Mouse (Mus musculus) testis, adult 2 months (tissue): ENCODE results near the gene Glrx2. TPM values are rescaled to one million over a fixed set of nuclear protein-coding genes. Genes with fewer than 3 reads are reported as not detected.

ENCODE experiments used
- H3K27ac ChIP-seq: fragments of 200-500 bp; 2 replicates; pipeline ENCODE4 v1.5.1; 2012; ENCODE audit warnings: low read depth, low read length; ENCODE audit not compliant: control insufficient read depth, insufficient read depth
- H3K27me3 ChIP-seq: fragments of 200-500 bp; 2 replicates; pipeline ENCODE4 v1.6.1; 2012; ENCODE audit warnings: mild to moderate bottlenecking, low read length, moderate library complexity; ENCODE audit not compliant: control insufficient read depth, insufficient read depth
- H3K36me3 ChIP-seq: fragments of 200-500 bp; 2 replicates; pipeline ENCODE4 v1.6.1; 2012; ENCODE audit warnings: mild to moderate bottlenecking, low read length; ENCODE audit not compliant: control insufficient read depth, insufficient read depth
- H3K4me1 ChIP-seq: fragments of 200-500 bp; 2 replicates; pipeline ENCODE4 v1.6.1; 2012; ENCODE audit warnings: low read length; ENCODE audit not compliant: control insufficient read depth, insufficient read depth
- H3K4me3 ChIP-seq: fragments of 200-500 bp; 2 replicates; pipeline ENCODE4 v1.5.1; 2012; ENCODE audit warnings: low read depth, mild to moderate bottlenecking, low read length, moderate library complexity, mixed read lengths; ENCODE audit not compliant: control insufficient read depth
- CTCF ChIP-seq: fragments of 200-500 bp; IDR thresholded peaks from 2 replicates; pipeline ENCODE4 v1.5.1; 2012; ENCODE audit warnings: low read depth, mild to moderate bottlenecking, inconsistent platforms, low read length, moderate library complexity; ENCODE audit not compliant: control insufficient read depth, insufficient read depth, insufficient replicate concordance
- POLR2A ChIP-seq: fragments of 200-500 bp; IDR thresholded peaks from 2 replicates; pipeline ENCODE4 v1.6.1; 2012; ENCODE audit warnings: low read depth, mild to moderate bottlenecking, inconsistent platforms, low read length, moderate library complexity; ENCODE audit not compliant: control insufficient read depth
- polyA plus RNA-seq: library from polyadenylated mRNA; depleted of rRNA; stranded (reverse); fragments of >200 nt; gene quantifications from 2 replicates; pipeline ENCODE4 v1.2.3, GENCODE M21; 2012; rRNA removed

Gene Glrx2
- polyA plus RNA-seq, 1 experiment, result 102 TPM

- Histone ChIP-seq H3K27me3 (no peaks in the 10 kb centered on the region), H3K27ac (peak within 1 kb of the TSS; percentile 27), H3K4me3 (peak within 1 kb of the TSS; percentile 98), H3K36me3 (no peaks in the 10 kb centered on the region), H3K4me1 (no peaks in the 10 kb centered on the region; the same call in 1 of the 2 replicates)
- TF ChIP-seq POLR2A (peak; percentile 85), CTCF (peak; percentile 86)
Observed at GRCm38 (mm10) chr1:143776446-143777411, 60.6 kb downstream of the Glrx2 start, which contains the start of the genes Trove2 and Uchl5. Gene Trove2 (minus strand): TSS chr1:143777068. Gene Uchl5 (plus strand): TSS chr1:143777272.

DNA sequence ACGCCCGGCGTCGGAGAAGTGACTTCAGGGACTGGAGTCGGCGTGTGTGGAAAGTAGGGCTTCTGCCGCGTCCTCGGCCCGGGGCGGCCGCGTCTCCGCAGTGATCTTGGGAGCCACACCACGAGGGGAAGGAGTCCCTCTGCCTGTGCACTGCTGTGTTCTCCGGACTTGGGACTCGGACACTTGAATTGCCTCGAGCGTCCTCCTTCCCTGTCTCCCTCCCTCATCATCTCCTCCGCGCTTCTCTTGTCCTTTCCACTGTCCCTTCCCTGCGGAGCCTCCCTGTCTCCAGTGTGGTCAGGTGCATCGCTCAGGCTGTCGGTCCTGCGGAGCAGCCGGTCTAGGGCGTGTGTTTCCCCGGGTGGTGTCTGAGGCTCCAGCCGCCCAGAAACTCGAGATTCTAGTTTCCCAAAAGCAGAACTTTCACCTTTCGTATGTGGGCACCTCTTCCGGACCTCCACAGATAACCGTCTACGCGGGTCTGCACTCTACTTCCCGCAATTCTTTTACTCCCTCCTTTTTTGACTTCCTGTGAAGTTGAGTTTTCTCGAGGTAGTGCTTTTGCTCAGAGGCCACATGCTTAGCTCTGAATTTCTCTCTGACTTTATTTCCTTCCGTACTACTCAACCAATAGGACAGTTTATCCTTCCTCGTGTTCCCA is 61.5 kb downstream of the Glrx2 start:
- Histone ChIP-seq H3K36me3 (no peaks in the 10 kb centered on the region), H3K4me3 (peak overlapping the region; percentile 83), H3K27me3 (no peaks in the 10 kb centered on the region), H3K4me1 (no peaks in the 10 kb centered on the region; the same call in 1 of the 2 replicates), H3K27ac (peak overlapping the region; percentile 24)
- TF ChIP-seq CTCF, result no peak
- no peak for TF ChIP-seq POLR2A

DNA sequence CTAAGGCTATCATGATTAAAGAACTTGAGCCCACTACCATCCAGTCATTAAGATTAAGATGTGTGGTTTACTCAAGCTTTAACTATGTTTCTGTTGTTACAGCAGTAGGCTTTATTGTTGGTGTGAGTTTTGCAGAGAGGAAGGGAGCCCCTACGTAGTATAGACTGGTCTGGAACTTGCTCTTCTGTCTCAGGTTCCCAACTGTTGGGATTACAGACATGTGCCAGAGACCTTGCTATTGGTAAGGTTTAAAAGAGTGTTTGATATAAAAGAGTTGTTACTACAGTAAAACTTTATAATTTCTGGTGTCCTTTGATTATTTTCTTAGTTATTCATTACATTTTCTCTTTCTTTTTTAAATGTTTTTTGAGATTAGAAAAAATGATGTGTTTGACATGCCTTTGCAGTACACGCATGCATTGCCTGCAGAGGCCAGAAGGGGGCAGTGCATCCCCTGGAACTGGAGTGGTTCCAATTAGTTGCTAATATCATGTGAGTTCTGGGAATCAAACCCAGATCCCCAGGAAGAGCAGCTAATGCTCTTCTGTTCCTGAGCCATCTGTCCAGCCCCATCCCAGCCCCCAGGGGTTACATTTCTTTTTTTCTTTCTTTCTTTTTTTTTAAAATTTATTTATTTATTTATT is 72.6 kb downstream of the Glrx2 start:
- Histone ChIP-seq H3K4me3 (no peak overlapping the region), H3K27me3 (no peaks in the 10 kb centered on the region), H3K4me1 (no peaks in the 10 kb centered on the region), H3K27ac (no peak overlapping the region), H3K36me3 (no peaks in the 10 kb centered on the region)
- TF ChIP-seq POLR2A, result no peak
- peak; percentile 74; the same call in 1 of the 2 replicates for TF ChIP-seq CTCF

Other genes with a start within 250 kb of the Glrx2 start
- gene B3galt2, start 75.7 kb upstream of the Glrx2 start, polyA plus RNA-seq, result 0.10 TPM in 1 of 2 replicates, not detected in the other
- 8.0 and 11.8 TPM in 2 replicates for gene Cdc73, start 13.4 kb upstream of the Glrx2 start, polyA plus RNA-seq
- 0.35 and 0.41 TPM in 2 replicates for gene Trove2, start 60.7 kb downstream of the Glrx2 start, polyA plus RNA-seq
- 15.0 and 15.5 TPM in 2 replicates for gene Uchl5, start 60.9 kb downstream of the Glrx2 start, polyA plus RNA-seq